Mouse (Mus musculus) inflammation-experienced regulatory T-cells, adult 16 weeks (primary cell): ENCODE data around the gene H1foo. TPM values are rescaled to one million over a fixed set of nuclear protein-coding genes. Genes with fewer than 3 reads are reported as not detected.

Experiments
- polyA plus RNA-seq: library from polyadenylated mRNA; unstranded; fragments of 100-300 nt; shearing (Covaris generic); gene quantifications from one replicate; pipeline ENCODE4 v1.2.1, GENCODE M21; 2017

The H1foo gene
- polyA plus RNA-seq, result not detected

DNA sequence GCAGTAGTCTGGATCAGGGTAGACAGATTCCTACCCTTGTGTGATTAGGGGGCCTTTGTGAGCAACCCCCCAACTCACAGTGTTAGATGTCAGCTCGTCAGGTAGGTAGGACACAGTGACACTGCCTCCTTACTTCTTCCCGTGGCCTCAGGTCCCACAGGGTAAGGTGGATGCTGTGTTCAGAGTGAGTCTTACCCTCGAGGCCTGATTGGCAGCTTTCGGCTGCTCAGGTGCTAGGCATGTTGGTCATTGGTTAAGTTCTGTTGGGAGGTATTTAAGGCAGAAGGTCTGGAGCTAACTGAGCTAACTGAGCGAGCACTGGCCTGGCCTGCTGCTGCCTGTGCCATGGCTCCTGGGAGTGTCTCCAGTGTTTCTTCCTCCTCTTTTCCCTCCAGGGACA is at the start of gene H1foo:
TSS of gene H1foo (plus strand) at position 301 of the 400 bp plus-strand sequence.

DNA sequence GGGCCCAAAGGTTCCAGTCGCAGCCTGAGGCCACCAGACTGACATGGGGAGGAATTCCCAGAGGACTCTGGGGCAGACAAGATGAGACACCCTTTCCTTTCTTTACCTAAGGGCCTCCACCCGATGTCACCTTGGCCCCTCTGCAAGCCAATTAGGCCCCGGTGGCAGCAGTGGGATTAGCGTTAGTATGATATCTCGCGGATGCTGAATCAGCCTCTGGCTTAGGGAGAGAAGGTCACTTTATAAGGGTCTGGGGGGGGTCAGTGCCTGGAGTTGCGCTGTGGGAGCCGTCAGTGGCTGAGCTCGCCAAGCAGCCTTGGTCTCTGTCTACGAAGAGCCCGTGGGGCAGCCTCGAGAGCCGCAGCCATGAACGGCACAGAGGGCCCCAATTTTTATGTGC is 13.1 kb upstream of the H1foo start, which contains the start of gene Rho:
TSS of gene Rho (plus strand) at position 110 of the 400 bp plus-strand sequence.

DNA sequence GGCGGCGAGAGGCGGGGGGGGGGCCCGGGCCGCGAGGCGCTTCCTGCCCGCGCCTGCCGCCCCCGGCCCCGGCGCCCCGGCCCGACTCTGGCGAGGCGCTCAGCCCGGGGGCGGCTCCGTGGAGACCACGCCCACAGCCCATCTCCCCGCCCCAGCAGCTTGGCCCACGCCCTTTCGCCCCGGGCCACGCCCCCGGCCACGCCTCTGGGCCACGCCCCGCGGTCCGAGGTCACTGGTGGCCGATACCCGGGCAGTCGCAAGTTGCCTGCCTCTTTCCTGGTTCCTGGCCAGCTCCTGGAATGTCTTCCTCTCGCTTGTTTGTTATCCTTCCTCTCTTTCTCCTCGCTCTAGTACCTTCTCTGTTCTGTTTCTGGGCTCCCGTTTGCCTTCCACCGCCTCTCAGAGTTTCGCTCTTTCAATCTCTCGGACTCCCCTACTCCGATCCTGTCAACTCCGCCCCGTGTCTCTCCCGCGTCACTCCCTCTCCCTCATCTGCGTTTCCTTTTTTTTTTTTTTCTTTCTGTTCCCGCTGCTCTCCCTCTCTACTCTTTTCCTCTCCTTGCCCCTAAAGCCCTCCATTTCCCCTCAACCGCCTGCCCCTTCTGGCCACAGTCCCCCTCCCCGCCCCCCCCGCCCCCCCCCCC is 50.3 kb downstream of the H1foo start, which contains the start of gene Plxnd1:
TSS of gene Plxnd1 (minus strand) at position 129 of the 644 bp plus-strand sequence.

Other genes with a start within 250 kb of the H1foo start
- not detected for gene Tmem40, start 182.5 kb upstream of the H1foo start, polyA plus RNA-seq
- 12.5 TPM for gene Cand2, start 170.4 kb upstream of the H1foo start, polyA plus RNA-seq
- 2,697 TPM for gene Rpl32, start 136.2 kb upstream of the H1foo start, polyA plus RNA-seq
- 0.24 TPM for gene Efcab12, start 106.5 kb upstream of the H1foo start, polyA plus RNA-seq
- 13.8 TPM for gene Mbd4, start 91.6 kb upstream of the H1foo start, polyA plus RNA-seq
- gene Ift122, start 91.5 kb upstream of the H1foo start, polyA plus RNA-seq, result 5.2 TPM
- not detected for gene Rho, start 13.2 kb upstream of the H1foo start, polyA plus RNA-seq
- gene Plxnd1, start 50.1 kb downstream of the H1foo start, polyA plus RNA-seq, result 3.2 TPM
- gene Tmcc1, start 248.5 kb downstream of the H1foo start, polyA plus RNA-seq, result 10.0 TPM